15 mouse cellular contexts compared by ENCODE assay signal in genomic region chr16:91685526-91685925, GRCm38 (mm10). TPM values are rescaled to one million over a fixed set of nuclear protein-coding genes. Genes with fewer than 3 reads are reported as not detected.
DNase-seq lines count a peak whose midpoint lies in the region; ATAC-seq and TF ChIP-seq lines count a peak whose summit lies in the region.
"Had no signal": no experiment of that assay in that cellular context is flagged by ENCODE, and none has a peak within 500 bp of the region (broad histone marks: within the 10 kb centered on the region; RNA-seq: fewer than 3 reads in every experiment).

No protein-coding gene starts in this region.

- TF ChIP-seq CTCF in liver, postnatal 0 days (IDR thresholded peaks at IDR 0.05; ENCODE audit: low read depth), result no peak
- no peak for TF ChIP-seq CTCF in layer of hippocampus, adult 2 months (conservative IDR thresholded peaks at IDR 0.05)

- H3K4me2 ChIP-seq in liver, postnatal 0 days (ENCODE audit: low read depth, low read length), result peak overlapping the region; percentile 33
- H3K4me2 ChIP-seq: hindbrain, embryonic 13.5 days; kidney, embryonic 15.5 days; limb, embryonic 13.5 days; midbrain, embryonic 12.5 days; neural tube, embryonic 13.5 days had no signal

- H3K27ac ChIP-seq in liver, postnatal 0 days (ENCODE audit: low read depth), result no peak overlapping the region
- H3K27ac ChIP-seq in layer of hippocampus, adult 2 months, result no peak overlapping the region
- H3K27ac ChIP-seq: hindbrain, embryonic 13.5 days; kidney, embryonic 15.5 days; limb, embryonic 13.5 days; midbrain, embryonic 12.5 days; neural tube, embryonic 13.5 days had no signal

- peak; percentile 3 for DNase-seq in embryo, embryonic 10 days (ENCODE audit: low spot score)
- DNase-seq in embryo, embryonic 10.5 days (ENCODE audit: low spot score), result no peak
- DNase-seq in thymus, postnatal 0 days (ENCODE audit: low spot score), result peak; percentile 66
- DNase-seq in thymus, postnatal 4 days, result no peak
- DNase-seq in liver, postnatal 0 days, result no peak
- no peak for DNase-seq in layer of hippocampus, adult 18-20 months (ENCODE audit: low spot score in 2 of 2)
- no peak for DNase-seq in cerebellum, adult 18-20 months
- DNase-seq in layer of hippocampus, adult 2 months (ENCODE audit: low spot score in 2 of 2), result no peak
- DNase-seq: gastrocnemius, postnatal 14 days had no signal

- H3K9ac ChIP-seq in liver, postnatal 0 days (replicated peaks), result peak overlapping the region; percentile 28
- H3K9ac ChIP-seq: hindbrain, embryonic 13.5 days; kidney, embryonic 15.5 days; limb, embryonic 13.5 days; midbrain, embryonic 12.5 days; neural tube, embryonic 13.5 days had no signal

- no peak for ATAC-seq in liver, postnatal 0 days
- ATAC-seq: forebrain, embryonic 14.5 days had no signal

- no peaks in the 10 kb centered on the region for H3K27me3 ChIP-seq in liver, postnatal 0 days (ENCODE audit: insufficient read depth, low read length)
- H3K27me3 ChIP-seq: hindbrain, embryonic 13.5 days; kidney, embryonic 15.5 days; limb, embryonic 13.5 days; midbrain, embryonic 12.5 days; neural tube, embryonic 13.5 days had no signal

- peaks cover 13% of the 10 kb centered on the region for H3K4me1 ChIP-seq in liver, postnatal 0 days (ENCODE audit: insufficient read depth)

- peaks cover 54% of the 10 kb centered on the region for H3K36me3 ChIP-seq in liver, postnatal 0 days (replicated peaks; ENCODE audit: insufficient read depth, low read length)

- no peak for TF ChIP-seq EP300 in liver, postnatal 0 days (IDR thresholded peaks at IDR 0.05; ENCODE audit: low read depth)

- H3K4me3 ChIP-seq in liver, postnatal 0 days (ENCODE audit: low read depth, low read length), result no peak overlapping the region
- H3K4me3 ChIP-seq in layer of hippocampus, adult 2 months, result no peak overlapping the region
- H3K4me3 ChIP-seq: hindbrain, embryonic 13.5 days; kidney, embryonic 15.5 days; limb, embryonic 13.5 days; midbrain, embryonic 12.5 days; neural tube, embryonic 13.5 days had no signal

- no peaks in the 10 kb centered on the region for H3K9me3 ChIP-seq in liver, postnatal 0 days (ENCODE audit: low read length)
- H3K9me3 ChIP-seq: hindbrain, embryonic 13.5 days; kidney, embryonic 15.5 days; limb, embryonic 13.5 days; midbrain, embryonic 12.5 days; neural tube, embryonic 13.5 days had no signal

- 45% methylated on average over 5 of the region's 5 CpGs for WGBS in liver, postnatal 0 days (ENCODE audit: insufficient replicate concordance)

RNA-seq across cellular contexts. Expression of gene Donson, which starts 3.0 kb away (rescaled TPM):
- polyA plus RNA-seq in thymus, postnatal 0 days (2015; fragmentation: Nextera tagmentation; extraction: Ambion mirVana), result 21.8 and 23.2 TPM in 2 replicates
- 12.4 and 14.2 TPM in 2 replicates for polyA plus RNA-seq in liver, postnatal 0 days (2015; fragmentation: Nextera tagmentation; extraction: Ambion mirVana)
- 10 to 100 TPM; 18.5 to 19.7 TPM for total RNA-seq in layer of hippocampus, adult 18-20 months (2021)
- total RNA-seq in layer of hippocampus, adult 2 months (2021), result 10 to 100 TPM; 24.4 to 28.8 TPM

RNA-seq across cellular contexts. Expression of gene Son, which starts 38.2 kb away (rescaled TPM):
- 132 and 172 TPM in 2 replicates for polyA plus RNA-seq in thymus, postnatal 0 days (2015; fragmentation: Nextera tagmentation; extraction: Ambion mirVana)
- polyA plus RNA-seq in liver, postnatal 0 days (2015; fragmentation: Nextera tagmentation; extraction: Ambion mirVana), result 44.2 and 45.4 TPM in 2 replicates
- total RNA-seq in layer of hippocampus, adult 18-20 months (2021), result 100 to 1,000 TPM; 221 to 230 TPM
- total RNA-seq in layer of hippocampus, adult 2 months (2021), result 100 to 1,000 TPM; 259 to 285 TPM

RNA-seq across cellular contexts. Expression of gene Gart, which starts 38.8 kb away (rescaled TPM):
- 125 and 133 TPM in 2 replicates for polyA plus RNA-seq in thymus, postnatal 0 days (2015; fragmentation: Nextera tagmentation; extraction: Ambion mirVana)
- polyA plus RNA-seq in liver, postnatal 0 days (2015; fragmentation: Nextera tagmentation; extraction: Ambion mirVana), result 30.3 and 33.4 TPM in 2 replicates
- total RNA-seq in layer of hippocampus, adult 18-20 months (2021), result 10 to 100 TPM; 47.4 to 51.2 TPM
- 10 to 100 TPM; 52.9 to 54.3 TPM for total RNA-seq in layer of hippocampus, adult 2 months (2021)

RNA-seq across cellular contexts. Expression of gene Cryzl1, which starts 43.2 kb away (rescaled TPM):
- polyA plus RNA-seq in thymus, postnatal 0 days (2015; fragmentation: Nextera tagmentation; extraction: Ambion mirVana), result 27.0 and 28.0 TPM in 2 replicates
- polyA plus RNA-seq in liver, postnatal 0 days (2015; fragmentation: Nextera tagmentation; extraction: Ambion mirVana), result 27.3 and 27.4 TPM in 2 replicates
- 100 to 1,000 TPM; 113 TPM for total RNA-seq in layer of hippocampus, adult 18-20 months (2021)
- total RNA-seq in layer of hippocampus, adult 2 months (2021), result 100 to 1,000 TPM; 104 to 111 TPM

RNA-seq across cellular contexts. Expression of gene Itsn1, which starts 43.6 kb away (rescaled TPM):
- polyA plus RNA-seq in thymus, postnatal 0 days (2015; fragmentation: Nextera tagmentation; extraction: Ambion mirVana), result 2.7 and 3.0 TPM in 2 replicates
- polyA plus RNA-seq in liver, postnatal 0 days (2015; fragmentation: Nextera tagmentation; extraction: Ambion mirVana), result 17.5 and 19.7 TPM in 2 replicates
- 100 to 1,000 TPM; 151 to 158 TPM for total RNA-seq in layer of hippocampus, adult 18-20 months (2021)
- 100 to 1,000 TPM; 160 to 176 TPM for total RNA-seq in layer of hippocampus, adult 2 months (2021)

Comparison
In these comparisons a context has a peak if more than half of its experiments do, and no peak if none do; other contexts are left out.
1. DNase-seq: peak in embryo, embryonic 10 days (single experiment) and thymus, postnatal 0 days (single experiment); none in embryo, embryonic 10.5 days (single experiment), thymus, postnatal 4 days (single experiment), liver, postnatal 0 days (single experiment), layer of hippocampus, adult 18-20 months (0 of 2), cerebellum, adult 18-20 months (0 of 2) and layer of hippocampus, adult 2 months (0 of 2).